Mouse (Mus musculus) G1E (cell line): Measurements from ENCODE around the gene Uevld.

ENCODE experiments used
- CTCF ChIP-seq: IDR thresholded peaks from 2 replicates; pipeline ENCODE4 v1.5.1; 2012; ENCODE audit warnings: low read depth, low read length, inconsistent platforms, mixed read lengths
- GATA1 ChIP-seq: IDR thresholded peaks from 2 replicates; pipeline ENCODE4 v1.6.1; 2012; ENCODE audit warnings: borderline replicate concordance, low read length, inconsistent platforms, mixed read lengths
- GATA2 ChIP-seq: IDR thresholded peaks from 2 replicates; pipeline ENCODE4 v1.6.1; 2012; ENCODE audit warnings: low read depth, low read length, inconsistent platforms, borderline replicate concordance
- POLR2AphosphoS5 ChIP-seq: IDR thresholded peaks from 2 replicates; pipeline ENCODE4 v1.6.1; 2012; ENCODE audit warnings: low read depth, low read length, inconsistent platforms; ENCODE audit not compliant: insufficient replicate concordance

GRCm38 (mm10) chr7:46969898-46970297, 11.6 kb upstream of the Uevld start:
- TF ChIP-seq CTCF, result no peak
- TF ChIP-seq POLR2AphosphoS5, result no peak
- no peak for TF ChIP-seq GATA1
- no peak for TF ChIP-seq GATA2
